Mouse (Mus musculus) spleen, postnatal 36 days (tissue): Measurements from ENCODE around the gene Olfr101.

ENCODE experiments used
- DNase-seq, 2 experiments: peaks; one replicate each; pipeline ENCODE4 v3.0.0; 2022; ENCODE audit warnings: low spot score in 2 of 2, mixed read lengths in 1 of 2

Olfr101 gene

GRCm38 (mm10) chr17:37304213-37304612 is at the start of gene Olfr101:
Gene Olfr101 (minus strand): TSS chr17:37304313.
- no peak for DNase-seq

GRCm38 (mm10) chr17:37339598-37339997 is 35.5 kb upstream of the Olfr101 start, which contains the start of gene Olfr103:
Gene Olfr103 (minus strand): TSS chr17:37339698.
- DNase-seq: no peak

GRCm38 (mm10) chr17:37316954-37317353 is 12.8 kb upstream of the Olfr101 start, which contains the start of gene Olfr102:
Gene Olfr102 (minus strand): TSS chr17:37317054.
- no peak for DNase-seq

- no peak for DNase-seq
These were observed 6.1 kb upstream of the Olfr101 start for GRCm38 (mm10) chr17:37310146-37310699.

- DNase-seq: no peak
These were observed 4.4 kb upstream of the Olfr101 start for GRCm38 (mm10) chr17:37308483-37308882.

GRCm38 (mm10) chr17:37283360-37283759 is 20.8 kb downstream of the Olfr101 start, which contains the start of gene Olfr99:
Gene Olfr99 (minus strand): TSS chr17:37283460.
- DNase-seq: no peak

GRCm38 (mm10) chr17:37280331-37280730 is 23.8 kb downstream of the Olfr101 start:
- DNase-seq: no peak

GRCm38 (mm10) chr17:37276573-37276972 is 27.5 kb downstream of the Olfr101 start:
- DNase-seq: no peak

GRCm38 (mm10) chr17:37275626-37276248 is 28.4 kb downstream of the Olfr101 start:
- no peak for DNase-seq

- DNase-seq: peak; percentile 74 to 79
These were observed 33.4 kb downstream of the Olfr101 start for GRCm38 (mm10) chr17:37270702-37271092.

- peak; percentile 87 to 93 for DNase-seq
These were observed 33.9 kb downstream of the Olfr101 start, which contains the start of gene H2-M3 for GRCm38 (mm10) chr17:37270058-37270701. Gene H2-M3 (plus strand): TSS chr17:37270220.

- no peak for DNase-seq
These were observed 40.5 kb downstream of the Olfr101 start, which contains the start of gene Olfr98 for GRCm38 (mm10) chr17:37263626-37264025. Gene Olfr98 (minus strand): TSS chr17:37263749.

GRCm38 (mm10) chr17:37250544-37250943 is 53.6 kb downstream of the Olfr101 start:
- DNase-seq: peak; percentile 6 to 22

GRCm38 (mm10) chr17:37249460-37249859 is 54.7 kb downstream of the Olfr101 start:
- DNase-seq: no peak
